In genomic region chr5:130144334-130145312, GRCm38 (mm10) we compare ENCODE assay signal across 8 mouse cellular contexts. TPM values are rescaled to one million over a fixed set of nuclear protein-coding genes. Genes with fewer than 3 reads are reported as not detected.
A peak's percentile ranks its signal among the peaks of the same experiment; 100 is the strongest.
DNase-seq lines count a peak whose midpoint lies in the region; ATAC-seq and TF ChIP-seq lines count a peak whose summit lies in the region.

TSS of gene Kctd7 (plus strand) at chr5:130144861.

- peak within 1 kb of the TSS; percentile 85 for H3K4me3 ChIP-seq in bone marrow macrophage, adult 2 months (ENCODE audit: insufficient read depth, low read length)
- peak within 1 kb of the TSS; percentile 63 for H3K4me3 ChIP-seq in embryonic fibroblast, embryonic 13.5 days (ENCODE audit: insufficient read depth, low read length)
- peak within 1 kb of the TSS; percentile 59 for H3K4me3 ChIP-seq in kidney, embryonic 14.5 days (ENCODE audit: low read length)
- peak within 1 kb of the TSS; percentile 58 for H3K4me3 ChIP-seq in limb, embryonic 15.5 days

- peaks cover 14% of the 10 kb centered on the region for H3K4me1 ChIP-seq in bone marrow macrophage, adult 2 months (ENCODE audit: control insufficient read depth, insufficient read depth, low read length)
- H3K4me1 ChIP-seq in embryonic fibroblast, embryonic 13.5 days (ENCODE audit: control insufficient read depth, insufficient read depth, low read length) = peaks cover 12% of the 10 kb centered on the region
- peaks cover 9% of the 10 kb centered on the region; the same call in 1 of the 2 replicates for H3K4me1 ChIP-seq in kidney, embryonic 14.5 days (ENCODE audit: control insufficient read depth, insufficient read depth, low read length)
- H3K4me1 ChIP-seq in limb, embryonic 15.5 days = peaks cover 31% of the 10 kb centered on the region

- TF ChIP-seq CTCF in bone marrow macrophage, adult 2 months (IDR thresholded peaks at IDR 0.05; ENCODE audit: low read depth, low read length) = no peak
- TF ChIP-seq CTCF in embryonic fibroblast, embryonic 13.5 days (IDR thresholded peaks at IDR 0.05; ENCODE audit: borderline replicate concordance, insufficient read depth, low read length) = 0 out of 2 replicates have a peak, but pooled peaks have one; percentile 27

- H3K4me2 ChIP-seq in kidney, embryonic 14.5 days (replicated peaks; ENCODE audit: low read depth, low read length) = peak within 1 kb of the TSS; percentile 96
- H3K4me2 ChIP-seq in limb, embryonic 15.5 days = peak within 1 kb of the TSS; percentile 80

- H3K27me3 ChIP-seq in kidney, embryonic 14.5 days (ENCODE audit: control insufficient read depth, insufficient read depth, low read length) = no peaks in the 10 kb centered on the region
- H3K27me3 ChIP-seq in limb, embryonic 15.5 days = no peaks in the 10 kb centered on the region

- DNase-seq in A20 (ENCODE audit: low read depth, low spot score) = peak; percentile 98
- DNase-seq in heart, adult 9 months (ENCODE audit: low spot score in 2 of 2) = peak; percentile 99 to 100
- DNase-seq in monocyte, adult 2 months (ENCODE audit: low read depth in 1 of 2, low spot score in 2 of 2) = peak; percentile 81 to 88
- DNase-seq in spleen, postnatal 36 days (ENCODE audit: low spot score in 2 of 2) = peak; percentile 96 to 97

- under 1% methylated on average over 62 of the region's 66 CpGs for WGBS in kidney, embryonic 14.5 days
- WGBS in limb, embryonic 15.5 days = under 1% methylated on average over 66 of the region's 66 CpGs

- no peaks in the 10 kb centered on the region for H3K9me3 ChIP-seq in kidney, embryonic 14.5 days (ENCODE audit: control insufficient read depth, low read length)
- H3K9me3 ChIP-seq in limb, embryonic 15.5 days = no peaks in the 10 kb centered on the region

- ATAC-seq in kidney, embryonic 14.5 days (ENCODE audit: low FRiP score, low TSS enrichment) = peak; percentile 98
- ATAC-seq in limb, embryonic 15.5 days (ENCODE audit: insufficient number of reproducible peaks, low FRiP score, low TSS enrichment, low read depth) = peak; percentile 96

- H3K27ac ChIP-seq in bone marrow macrophage, adult 2 months (ENCODE audit: insufficient read depth, low read depth, low read length) = peak within 1 kb of the TSS; percentile 40
- peak within 1 kb of the TSS; percentile 38 for H3K27ac ChIP-seq in embryonic fibroblast, embryonic 13.5 days (ENCODE audit: insufficient read depth, low read length)
- H3K27ac ChIP-seq in kidney, embryonic 14.5 days (ENCODE audit: low read depth, low read length) = peak within 1 kb of the TSS; percentile 62; the same call in 1 of the 2 replicates
- peak within 1 kb of the TSS; percentile 76 for H3K27ac ChIP-seq in limb, embryonic 15.5 days

- no peaks in the 10 kb centered on the region for H3K36me3 ChIP-seq in kidney, embryonic 14.5 days (ENCODE audit: control insufficient read depth, insufficient read depth, low read length)
- H3K36me3 ChIP-seq in limb, embryonic 15.5 days = peaks cover 9% of the 10 kb centered on the region

- TF ChIP-seq POLR2A in bone marrow macrophage, adult 2 months (IDR thresholded peaks at IDR 0.05; ENCODE audit: borderline replicate concordance, low read depth, low read length) = 0 out of 2 replicates have a peak, but pooled peaks have one; percentile 21
- peak; percentile 71 for TF ChIP-seq POLR2A in embryonic fibroblast, embryonic 13.5 days (IDR thresholded peaks at IDR 0.05; ENCODE audit: low read depth, low read length)

- H3K9ac ChIP-seq in kidney, embryonic 14.5 days (ENCODE audit: low read depth, low read length) = peak within 1 kb of the TSS; percentile 76
- peak within 1 kb of the TSS; percentile 44 for H3K9ac ChIP-seq in limb, embryonic 15.5 days

RNA-seq across cellular contexts. Expression of gene Kctd7, which starts in this region (rescaled TPM):
- 4.8 and 5.8 TPM in 2 replicates for polyA plus RNA-seq in bone marrow macrophage, adult 2 months (2012; ENCODE audit: insufficient read depth, insufficient read length, missing spikeins)
- polyA plus RNA-seq in embryonic fibroblast, embryonic 13.5 days (2011; ENCODE audit: insufficient read length, low read depth, missing spikeins) = 3.6 and 4.4 TPM in 2 replicates
- polyA plus RNA-seq in kidney, embryonic 14.5 days (2014; fragmentation: Nextera tagmentation; extraction: Ambion mirVana) = 2.2 and 4.3 TPM in 2 replicates
- polyA plus RNA-seq in limb, embryonic 15.5 days (2015; fragmentation: Nextera tagmentation; extraction: Ambion mirVana) = 6.4 and 6.9 TPM in 2 replicates

Comparison
In these comparisons a context has a peak if more than half of its experiments do, and no peak if none do; other contexts are left out.
1. Peak in every context shown above with its lines: DNase-seq, ATAC-seq, H3K4me3 ChIP-seq and H3K27ac ChIP-seq.